Mouse (Mus musculus) liver (tissue): ENCODE measurements at regions not wholly inside any gene's neighbourhood (a gene's known extent, or its start where the extent isn't known, plus 50 kb on each side); places are given as distances from the start of the nearest gene placed in this dataset.
A peak's percentile ranks its signal among the peaks of the same experiment; 100 is the strongest.

Experiments
- DNase-seq: peaks from one replicate; pipeline ENCODE4 v3.0.0-alpha.2; 2020; ENCODE audit warnings: mixed read lengths

GRCm38 (mm10) chr2:146565693-146566092 is 53.5 kb upstream of the Ralgapa2 start:
- DNase-seq: no peak

- no peak for DNase-seq
These were observed 56.2 kb upstream of the Ralgapa2 start for GRCm38 (mm10) chr2:146568171-146568842.

- no peak for DNase-seq
These were observed 58.9 kb upstream of the Ralgapa2 start for GRCm38 (mm10) chr2:146571036-146571435.

- DNase-seq: no peak
These were observed 59.7 kb upstream of the Ralgapa2 start for GRCm38 (mm10) chr2:146571857-146572256.

GRCm38 (mm10) chr2:146575610-146576297 is 63.6 kb upstream of the Ralgapa2 start:
- no peak for DNase-seq

- DNase-seq: no peak
These were observed 64.3 kb upstream of the Ralgapa2 start for GRCm38 (mm10) chr2:146576298-146576905.

GRCm38 (mm10) chr2:146577096-146577495 is 65.0 kb upstream of the Ralgapa2 start:
- peak; percentile 10 for DNase-seq

- DNase-seq: no peak
These were observed 69.1 kb upstream of the Ralgapa2 start for GRCm38 (mm10) chr2:146581220-146581619.

- DNase-seq: no peak
These were observed 71.8 kb upstream of the Ralgapa2 start for GRCm38 (mm10) chr2:146583807-146584388.

- DNase-seq: no peak
These were observed 74.2 kb upstream of the Ralgapa2 start for GRCm38 (mm10) chr2:146586381-146586780.

GRCm38 (mm10) chr2:146586981-146587380 is 74.8 kb upstream of the Ralgapa2 start:
- no peak for DNase-seq

- no peak for DNase-seq
These were observed 77.7 kb upstream of the Ralgapa2 start for GRCm38 (mm10) chr2:146589860-146590259.

GRCm38 (mm10) chr2:146593291-146593690 is 81.1 kb upstream of the Ralgapa2 start:
- DNase-seq: no peak

GRCm38 (mm10) chr2:146594212-146594611 is 82.1 kb upstream of the Ralgapa2 start:
- DNase-seq: no peak

GRCm38 (mm10) chr2:146595673-146596072 is 83.5 kb upstream of the Ralgapa2 start:
- no peak for DNase-seq

GRCm38 (mm10) chr2:146606170-146606569 is 94.0 kb upstream of the Ralgapa2 start:
- no peak for DNase-seq

- no peak for DNase-seq
These were observed 98.8 kb upstream of the Ralgapa2 start for GRCm38 (mm10) chr2:146610896-146611295.

- peak; percentile 78 for DNase-seq
These were observed 99.9 kb upstream of the Ralgapa2 start for GRCm38 (mm10) chr2:146611886-146612521.

- DNase-seq: peak; percentile 58
These were observed 100.6 kb upstream of the Ralgapa2 start for GRCm38 (mm10) chr2:146612522-146613288.

- peak; percentile 40 for DNase-seq
These were observed 109.0 kb upstream of the Ralgapa2 start for GRCm38 (mm10) chr2:146621167-146621566.

- DNase-seq: no peak
These were observed 110.9 kb upstream of the Ralgapa2 start for GRCm38 (mm10) chr2:146623052-146623451.

GRCm38 (mm10) chr2:146624207-146624606 is 112.1 kb upstream of the Ralgapa2 start:
- DNase-seq: no peak
